Mouse (Mus musculus) lung, postnatal 10 days (tissue): ENCODE measurements around the gene Fam149b.
"Not testable (repeated sequence)": the region's sequence is repeated elsewhere in the genome, so short reads cannot be mapped to it uniquely, and the experiment has no call there.

Experiments
- DNase-seq: peaks from one replicate; pipeline ENCODE4 v3.0.0; 2021

Gene Fam149b

GRCm38 (mm10) chr14:20347991-20348541, at the start of gene Fam149b, which contains the start of gene Ecd:
Fam149b (plus strand) TSS chr14:20348162.
Ecd (minus strand) TSS chr14:20348121.
- DNase-seq: peak; percentile 96

DNA sequence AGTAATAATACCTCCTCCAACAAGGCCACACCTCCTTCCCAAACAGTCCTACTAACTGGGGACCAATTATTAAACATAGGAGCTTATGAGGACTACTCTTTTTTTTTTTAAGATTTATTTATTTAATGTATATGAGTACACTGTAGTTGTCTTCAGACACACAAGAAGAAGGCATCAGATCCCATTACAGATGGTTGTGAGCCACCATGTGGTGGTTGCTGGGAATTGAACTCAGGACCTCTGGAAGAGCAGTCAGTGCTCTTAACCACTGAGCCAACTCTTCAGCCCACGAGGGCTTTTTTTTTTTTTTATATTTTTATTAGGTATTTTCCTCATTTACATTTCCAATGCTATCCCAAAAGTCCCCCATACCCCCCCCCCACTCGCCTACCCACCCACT, 42.9 kb upstream of the Fam149b start:
- not testable (repeated sequence) for DNase-seq

- no peak for DNase-seq
Observed at GRCm38 (mm10) chr14:20315137-20315536, 32.8 kb upstream of the Fam149b start.

DNA sequence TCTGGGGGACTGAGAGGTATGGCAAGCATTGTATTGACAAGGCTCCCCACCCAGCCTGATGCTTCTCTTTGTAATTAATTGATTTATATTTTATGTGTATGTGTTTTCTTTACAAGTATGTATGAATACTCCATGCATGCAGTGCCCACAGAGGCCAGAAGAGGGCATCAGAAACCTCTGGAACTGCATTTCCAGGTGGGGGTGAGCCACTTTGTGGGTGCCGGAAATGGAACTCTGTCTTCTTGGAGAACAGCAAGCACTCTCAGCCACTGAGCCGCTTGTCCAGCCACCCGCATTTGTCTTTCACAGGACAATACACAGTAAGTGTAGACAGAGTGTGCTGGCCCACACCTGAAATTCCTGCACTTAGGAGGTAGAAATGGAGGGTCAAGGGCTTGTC, 28.5 kb upstream of the Fam149b start:
- DNase-seq: peak; percentile 66

GRCm38 (mm10) chr14:20324196-20324595, 23.8 kb upstream of the Fam149b start:
- DNase-seq: no peak

DNA sequence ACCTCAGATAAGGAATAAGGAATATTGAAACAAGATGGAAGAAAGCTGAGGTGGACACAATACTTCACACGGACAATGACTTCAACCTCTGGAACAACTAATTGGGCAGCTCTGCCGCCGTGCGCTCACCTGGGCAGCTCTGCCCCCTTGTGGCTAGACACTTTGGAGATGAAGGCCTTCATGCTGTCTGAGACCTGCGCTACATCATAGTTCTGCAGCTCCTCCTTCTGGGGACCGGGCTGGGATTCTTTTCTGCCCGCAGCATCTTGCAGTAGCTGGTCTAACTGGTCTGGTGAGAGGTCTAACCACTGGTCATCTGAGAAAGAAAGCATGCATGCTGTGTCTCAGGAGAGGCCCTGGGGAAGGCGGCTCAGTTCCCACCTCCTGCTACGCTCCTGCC, 19.5 kb upstream of the Fam149b start:
- DNase-seq: peak; percentile 21

GRCm38 (mm10) chr14:20331316-20331715, 16.6 kb upstream of the Fam149b start:
- DNase-seq: no peak

DNA sequence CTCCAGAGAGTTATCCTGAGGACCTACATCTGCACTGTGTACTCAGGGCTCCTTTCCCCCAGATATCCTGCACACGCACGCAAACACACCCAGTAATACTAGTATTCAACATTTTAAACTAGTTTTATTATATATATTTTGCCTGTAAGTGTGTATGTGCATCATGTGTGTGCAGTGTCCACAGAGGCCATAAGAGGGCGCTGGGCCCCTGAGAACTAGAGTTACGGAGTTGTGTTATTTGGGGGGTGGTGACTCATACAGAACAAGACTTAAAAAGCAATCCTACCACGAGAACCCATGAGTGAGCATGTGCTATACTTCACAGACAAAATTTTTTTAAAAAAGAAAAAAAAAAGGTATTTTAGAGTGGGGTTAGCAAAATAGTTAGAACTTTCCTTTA, 8.5 kb upstream of the Fam149b start:
- no peak for DNase-seq

GRCm38 (mm10) chr14:20340149-20340548, 7.8 kb upstream of the Fam149b start:
- peak; percentile 33 for DNase-seq

DNA sequence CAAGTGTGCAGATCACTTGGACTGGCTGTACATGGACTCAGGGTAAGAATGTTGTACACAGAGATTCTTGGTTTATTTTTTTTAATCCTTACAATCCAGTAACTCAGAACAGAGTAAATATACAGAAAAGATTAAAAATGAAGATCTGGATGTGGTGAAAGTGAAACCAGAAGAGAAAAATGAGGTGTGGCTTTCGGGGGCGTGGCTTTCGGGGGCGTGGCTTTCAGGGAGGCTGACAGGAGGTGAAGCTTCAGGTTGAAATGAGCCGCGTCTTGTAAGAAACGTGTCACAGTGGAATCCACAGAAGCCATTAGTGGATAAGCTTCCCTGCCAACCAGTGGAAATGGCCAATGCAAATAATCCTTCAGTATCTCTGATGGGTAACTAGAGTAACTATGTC, 7.1 kb upstream of the Fam149b start:
- peak; percentile 8 for DNase-seq

DNA sequence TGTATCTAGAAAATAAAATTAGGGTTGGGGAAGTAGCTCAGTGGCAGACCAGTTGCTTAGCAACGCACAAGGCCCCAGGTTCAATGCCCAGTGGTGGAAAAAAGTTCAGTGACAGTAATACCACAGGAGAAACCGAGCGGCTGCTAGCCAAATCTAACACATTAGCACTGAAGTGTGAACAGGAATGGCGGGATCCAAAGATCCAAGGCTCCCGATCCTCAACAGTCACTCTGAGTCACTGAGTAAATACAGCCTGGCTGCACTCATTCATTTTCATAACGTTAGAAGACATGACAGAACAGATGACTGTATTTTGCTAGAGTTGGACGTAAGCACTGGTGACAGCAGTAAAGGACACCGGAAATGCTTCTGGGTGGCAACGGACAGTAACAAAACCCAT, 2.1 kb upstream of the Fam149b start:
- no peak for DNase-seq

GRCm38 (mm10) chr14:20347441-20347990, 446 bp upstream of the Fam149b start:
- no peak for DNase-seq

DNA sequence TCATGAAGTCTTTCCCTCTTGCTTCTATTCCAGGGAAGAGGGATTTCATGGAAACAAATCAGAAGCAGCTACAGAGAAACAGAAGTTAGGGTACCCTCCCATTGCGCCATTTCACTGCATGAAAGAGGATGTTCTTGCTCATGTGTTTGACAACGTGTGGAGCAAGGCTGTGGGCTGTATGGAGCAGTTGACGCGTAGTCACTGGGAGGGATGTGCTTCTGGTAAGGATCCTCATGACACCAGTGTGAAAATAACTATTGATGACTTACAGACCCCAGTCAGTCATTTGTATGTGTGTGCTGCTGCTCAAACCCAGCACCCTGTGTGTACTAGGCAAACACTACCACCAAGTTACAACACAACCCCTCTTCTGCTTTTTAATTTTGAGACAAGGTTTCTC, 15.3 kb downstream of the Fam149b start:
- no peak for DNase-seq

DNA sequence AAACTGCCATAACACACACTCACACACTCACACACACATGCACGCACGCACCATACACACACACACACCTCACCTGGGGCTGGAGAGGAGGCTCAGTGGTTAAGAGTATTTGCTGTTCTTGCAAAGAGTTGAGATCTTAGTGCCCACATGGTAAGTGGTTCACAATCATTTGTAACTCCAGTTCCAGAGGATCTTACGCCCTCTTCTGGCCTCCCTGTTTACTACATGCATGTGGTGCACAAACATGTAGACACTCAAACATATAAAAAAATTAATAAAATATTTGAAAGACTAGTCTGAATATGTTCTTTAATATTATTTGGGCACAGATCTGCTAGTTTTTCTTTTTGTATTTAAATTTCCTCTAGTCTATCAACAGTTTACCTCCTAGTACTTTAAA, 20.3 kb downstream of the Fam149b start:
- no peak for DNase-seq

GRCm38 (mm10) chr14:20370798-20371197, 22.8 kb downstream of the Fam149b start:
- no peak for DNase-seq

- DNase-seq: no peak
Observed at GRCm38 (mm10) chr14:20371854-20372253, 23.9 kb downstream of the Fam149b start.

DNA sequence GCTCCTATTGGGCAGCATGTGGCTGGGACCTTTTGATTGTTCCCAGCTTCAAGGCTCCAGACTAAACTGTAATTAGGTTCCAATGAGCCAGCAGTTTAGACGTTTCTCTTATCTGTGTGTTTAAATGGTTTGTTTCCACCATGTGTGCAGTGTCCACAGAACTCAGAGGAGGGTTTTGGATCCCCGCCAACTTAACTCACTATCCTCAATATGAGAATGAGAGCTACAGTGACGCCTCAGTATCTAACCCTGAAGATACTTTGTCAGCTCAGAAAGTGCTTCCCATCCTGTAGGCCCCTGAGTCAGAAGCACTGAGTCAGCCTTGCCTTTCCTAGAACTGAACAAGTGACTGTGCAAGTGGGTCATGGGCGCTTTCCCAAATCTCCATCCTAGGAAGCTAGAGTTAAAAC, 29.2 kb downstream of the Fam149b start:
- peak; percentile 28 for DNase-seq

GRCm38 (mm10) chr14:20378313-20379061, 30.5 kb downstream of the Fam149b start:
- peak; percentile 69 for DNase-seq

GRCm38 (mm10) chr14:20379087-20379640, 31.2 kb downstream of the Fam149b start:
- DNase-seq: peak; percentile 32

- no peak for DNase-seq
Observed at GRCm38 (mm10) chr14:20379753-20380430, 31.9 kb downstream of the Fam149b start.

DNA sequence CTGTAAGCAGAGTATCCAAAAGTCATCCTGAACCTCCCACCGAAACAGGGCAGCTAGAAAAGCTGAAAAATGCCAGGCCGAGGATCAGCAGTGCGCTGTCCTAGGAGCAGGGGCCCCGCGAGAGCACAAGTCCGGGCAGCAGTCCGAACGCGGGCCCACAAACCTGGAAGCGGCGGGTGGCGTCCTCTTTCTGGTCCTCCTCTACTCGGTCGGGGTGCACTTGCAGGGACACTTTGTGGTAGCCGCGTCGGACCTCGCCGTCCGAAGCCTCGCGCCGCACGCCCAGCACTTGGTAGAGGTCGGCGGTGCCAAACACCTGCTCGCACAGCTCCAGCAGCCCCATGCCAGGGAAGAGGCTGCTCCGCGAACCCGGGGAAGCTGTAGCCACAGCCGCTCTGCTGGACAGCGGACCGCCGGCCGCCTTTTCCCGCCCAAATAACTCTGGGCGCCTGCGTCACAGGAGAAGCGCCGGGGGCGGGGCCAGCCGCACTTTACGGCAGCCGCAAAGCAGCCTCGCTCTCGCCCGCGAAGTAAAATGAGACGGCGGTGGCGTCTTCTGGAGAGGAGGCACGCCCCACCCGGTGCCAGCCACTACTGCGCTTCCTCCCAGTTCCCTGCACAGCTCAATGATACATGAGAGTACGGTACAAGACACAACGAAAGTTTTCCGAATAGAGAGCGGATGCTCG, 40.6 kb downstream of the Fam149b start, which contains the start of gene Dnajc9:
Gene Dnajc9, minus strand, starts transcription at position 470 of the 689 bp plus-strand sequence.
- DNase-seq: peak; percentile 98

- DNase-seq: no peak
Observed at GRCm38 (mm10) chr14:20389446-20390079, 41.6 kb downstream of the Fam149b start.
